Mouse (Mus musculus) forebrain, embryonic 11.5 days (tissue): Measurements from ENCODE around the gene Gins3. TPM values are rescaled to one million over a fixed set of nuclear protein-coding genes. Genes with fewer than 3 reads are reported as not detected.

Source experiments
- ATAC-seq: fragments of 200-750 bp; cut with Nextera tagmentation; replicated peaks from 2 replicates; pipeline ENCODE4 v1.8.0; 2017; ENCODE audit warnings: moderate TSS enrichment; ENCODE audit not compliant: low FRiP score
- DNase-seq: peaks from one replicate; pipeline ENCODE4 v3.0.0-alpha.2; 2017; ENCODE audit warnings: low spot score
- H3K27ac ChIP-seq: fragments of 300-500 bp; sonication (generic); 2 replicates; pipeline ENCODE4 v1.5.1; 2014; ENCODE audit warnings: low read depth, low read length
- H3K27me3 ChIP-seq: fragments of 300-500 bp; sonication (generic); 2 replicates; pipeline ENCODE4 v1.6.1; 2014; ENCODE audit warnings: mild to moderate bottlenecking, low read length, mixed read lengths; ENCODE audit not compliant: control insufficient read depth, insufficient read depth
- H3K36me3 ChIP-seq: fragments of 300-500 bp; sonication (generic); 2 replicates; pipeline ENCODE4 v1.6.1; 2014; ENCODE audit warnings: mild to moderate bottlenecking, low read length, moderate library complexity, mixed read lengths; ENCODE audit not compliant: control insufficient read depth, insufficient read depth
- H3K4me1 ChIP-seq: fragments of 300-500 bp; sonication (generic); replicated peaks from 2 replicates; pipeline ENCODE4 v1.6.1; 2014; ENCODE audit warnings: low read length, mixed read lengths; ENCODE audit not compliant: control insufficient read depth, insufficient read depth
- H3K4me2 ChIP-seq: fragments of 300-500 bp; sonication (generic); 2 replicates; pipeline ENCODE4 v1.6.1; 2014; ENCODE audit warnings: low read depth, mild to moderate bottlenecking, low read length, moderate library complexity, mixed read lengths; ENCODE audit not compliant: severe bottlenecking
- H3K4me3 ChIP-seq: fragments of 300-500 bp; sonication (generic); 2 replicates; pipeline ENCODE4 v1.5.1; 2014; ENCODE audit warnings: low read depth, low read length
- H3K9ac ChIP-seq: fragments of 300-500 bp; sonication (generic); 2 replicates; pipeline ENCODE4 v1.6.1; 2014; ENCODE audit warnings: low read length
- H3K9me3 ChIP-seq: fragments of 300-500 bp; sonication (generic); 2 replicates; pipeline ENCODE4 v1.6.1; 2016; ENCODE audit warnings: low read length, mixed read lengths; ENCODE audit not compliant: control insufficient read depth
- WGBS: fragments of 180-500 bp; shearing (Covaris S2); extraction: QIAGEN DNeasy Blood & Tissue Kit; methylation state at CpG from one replicate; pipeline ENCODE4 v1.1.7; 2014; 5-methylcytosine and 5-hydroxymethylcytosine counted together
- polyA plus RNA-seq: library from polyadenylated mRNA; unstranded; fragments of >200 nt; fragmentation: Nextera tagmentation; extraction: Ambion mirVana; gene quantifications from 2 replicates; pipeline ENCODE4 v1.2.1, GENCODE M21; 2014

Gins3 gene
- polyA plus RNA-seq: 31.6 and 35.2 TPM in 2 replicates

- Histone ChIP-seq H3K4me3 (peak within 1 kb of the TSS; percentile 55), H3K4me2 (peak within 1 kb of the TSS; percentile 77), H3K27me3 (no peaks in the 10 kb centered on the region), H3K36me3 (no peaks in the 10 kb centered on the region), H3K9ac (peak within 1 kb of the TSS; percentile 64), H3K9me3 (no peaks in the 10 kb centered on the region), H3K27ac (no peak within 1 kb of the TSS), H3K4me1 (peaks cover 3% of the 10 kb centered on the region; the same call in 1 of the 2 replicates)
- DNase-seq (peak; percentile 97), ATAC-seq (peak; percentile 96)
- 1% methylated on average over 52 of the region's 52 CpGs for WGBS
Observed at GRCm38 (mm10) chr8:95633262-95634062, at the start of gene Gins3. Gins3 (plus strand) TSS chr8:95633453.

GRCm38 (mm10) chr8:95587339-95587738 lies 45.9 kb upstream of the Gins3 start:
- Histone ChIP-seq H3K4me2 (no peak overlapping the region), H3K36me3 (no peaks in the 10 kb centered on the region), H3K9me3 (no peaks in the 10 kb centered on the region; the same call in 1 of the 2 replicates), H3K4me3 (no peak overlapping the region), H3K27ac (no peak overlapping the region), H3K4me1 (no peaks in the 10 kb centered on the region), H3K9ac (no peak overlapping the region), H3K27me3 (no peaks in the 10 kb centered on the region)
- DNase-seq: no peak
- no peak for ATAC-seq
- WGBS: 85% methylated on average over 1 of the region's 1 CpGs

- H3K4me1 ChIP-seq: no peaks in the 10 kb centered on the region
- ATAC-seq (no peak), DNase-seq (no peak)
- H3K27me3 ChIP-seq: no peaks in the 10 kb centered on the region
- H3K27ac ChIP-seq: no peak overlapping the region
- H3K4me3 ChIP-seq: no peak overlapping the region
- 61% methylated on average over 10 of the region's 10 CpGs for WGBS
- no peak overlapping the region for H3K4me2 ChIP-seq
- H3K9ac ChIP-seq: no peak overlapping the region
- H3K9me3 ChIP-seq: no peaks in the 10 kb centered on the region; the same call in 1 of the 2 replicates
- H3K36me3 ChIP-seq: no peaks in the 10 kb centered on the region
Observed at GRCm38 (mm10) chr8:95589282-95589681, 44.0 kb upstream of the Gins3 start.

- Histone ChIP-seq H3K36me3 (no peaks in the 10 kb centered on the region), H3K9ac (no peak overlapping the region), H3K4me2 (no peak overlapping the region), H3K4me3 (no peak overlapping the region), H3K27ac (no peak overlapping the region), H3K4me1 (no peaks in the 10 kb centered on the region), H3K9me3 (no peaks in the 10 kb centered on the region; the same call in 1 of the 2 replicates), H3K27me3 (no peaks in the 10 kb centered on the region)
- WGBS: 83% methylated on average over 4 of the region's 4 CpGs
- DNase-seq (no peak), ATAC-seq (no peak)
Observed at GRCm38 (mm10) chr8:95590539-95590938, 42.7 kb upstream of the Gins3 start.

- H3K36me3 ChIP-seq: no peaks in the 10 kb centered on the region
- ATAC-seq: no peak
- H3K9ac ChIP-seq: no peak overlapping the region
- H3K4me2 ChIP-seq: no peak overlapping the region
- 86% methylated on average over 12 of the region's 12 CpGs for WGBS
- H3K27me3 ChIP-seq: no peaks in the 10 kb centered on the region
- no peak overlapping the region for H3K27ac ChIP-seq
- no peaks in the 10 kb centered on the region for H3K9me3 ChIP-seq
- no peak overlapping the region for H3K4me3 ChIP-seq
- no peak for DNase-seq
- H3K4me1 ChIP-seq: no peaks in the 10 kb centered on the region
Observed at GRCm38 (mm10) chr8:95592131-95592780, 41.0 kb upstream of the Gins3 start.

- no peak overlapping the region for H3K9ac ChIP-seq
- no peaks in the 10 kb centered on the region for H3K9me3 ChIP-seq
- WGBS: 86% methylated on average over 7 of the region's 7 CpGs
- DNase-seq: no peak
- H3K4me2 ChIP-seq: no peak overlapping the region
- no peaks in the 10 kb centered on the region for H3K4me1 ChIP-seq
- no peak overlapping the region for H3K4me3 ChIP-seq
- no peaks in the 10 kb centered on the region for H3K36me3 ChIP-seq
- no peaks in the 10 kb centered on the region for H3K27me3 ChIP-seq
- ATAC-seq: no peak
- H3K27ac ChIP-seq: no peak overlapping the region
Observed at GRCm38 (mm10) chr8:95593439-95594393, 39.5 kb upstream of the Gins3 start.

GRCm38 (mm10) chr8:95595131-95595530 lies 38.1 kb upstream of the Gins3 start:
- Histone ChIP-seq H3K4me2 (no peak overlapping the region), H3K27me3 (no peaks in the 10 kb centered on the region), H3K27ac (no peak overlapping the region), H3K9me3 (no peaks in the 10 kb centered on the region), H3K4me1 (no peaks in the 10 kb centered on the region), H3K4me3 (no peak overlapping the region), H3K36me3 (no peaks in the 10 kb centered on the region), H3K9ac (no peak overlapping the region)
- DNase-seq (no peak), ATAC-seq (no peak)
- 92% methylated on average over 14 of the region's 14 CpGs for WGBS

- Histone ChIP-seq H3K27me3 (no peaks in the 10 kb centered on the region), H3K4me1 (no peaks in the 10 kb centered on the region), H3K27ac (no peak overlapping the region), H3K9ac (no peak overlapping the region), H3K9me3 (no peaks in the 10 kb centered on the region), H3K36me3 (no peaks in the 10 kb centered on the region), H3K4me2 (no peak overlapping the region), H3K4me3 (no peak overlapping the region)
- ATAC-seq (no peak), DNase-seq (no peak)
- 76% methylated on average over 4 of the region's 4 CpGs for WGBS
Observed at GRCm38 (mm10) chr8:95596841-95597241, 36.4 kb upstream of the Gins3 start.
